Mouse (Mus musculus): ENCODE measurements around the gene Yy2. TPM values are rescaled to one million over a fixed set of nuclear protein-coding genes. Genes with fewer than 3 reads are reported as not detected.

Gene Yy2
- total RNA-seq (2014; rRNA removed; ENCODE audit: low replicate concordance) (1.4 and 2.6 TPM in 2 replicates), polyA plus RNA-seq (2015; fragmentation: Nextera tagmentation; extraction: Ambion mirVana) (1.6 and 1.7 TPM in 2 replicates)

- Histone ChIP-seq H3K4me2 (ENCODE audit: low read depth, low read length) (no peak within 1 kb of the TSS), H3K9me3 (replicated peaks; ENCODE audit: control insufficient read depth, low read length) (no peaks in the 10 kb centered on the region), H3K36me3 (replicated peaks; ENCODE audit: control insufficient read depth, insufficient read depth, low read length) (no peaks in the 10 kb centered on the region; the same call in 1 of the 2 replicates), H3K27me3 (ENCODE audit: control insufficient read depth, insufficient read depth, low read length) (no peaks in the 10 kb centered on the region), H3K9ac (replicated peaks; ENCODE audit: low read depth, low read length) (no peak within 1 kb of the TSS), H3K4me1 (ENCODE audit: control insufficient read depth, insufficient read depth) (no peaks in the 10 kb centered on the region), H3K27ac (ENCODE audit: low read depth) (no peak within 1 kb of the TSS), H3K4me3 (ENCODE audit: low read depth, low read length) (no peak within 1 kb of the TSS)
- DNase-seq (ENCODE audit: low spot score) (no peak), ATAC-seq (ENCODE audit: insufficient read depth, low read depth) (no peak)
- WGBS = 76% methylated on average over 26 of the region's 26 CpGs
- TF ChIP-seq CTCF (IDR thresholded peaks at IDR 0.05; ENCODE audit: low read depth) (no peak), EP300 (IDR thresholded peaks at IDR 0.05; ENCODE audit: low read depth) (no peak)
Observed at GRCm38 (mm10) chrX:157568840-157569239, at the start of gene Yy2. Gene Yy2, minus strand, starts transcription at chrX:157568985.

- H3K4me2 ChIP-seq (ENCODE audit: low read depth, low read length) = peak overlapping the region; percentile 51
- no peak overlapping the region for H3K9ac ChIP-seq (replicated peaks; ENCODE audit: low read depth, low read length)
- no peak for DNase-seq (ENCODE audit: low spot score)
- peak overlapping the region; percentile 3; the same call in 1 of the 2 replicates for H3K4me3 ChIP-seq (ENCODE audit: low read depth, low read length)
- ATAC-seq (ENCODE audit: insufficient read depth, low read depth) = no peak
- no peaks in the 10 kb centered on the region for H3K27me3 ChIP-seq (ENCODE audit: control insufficient read depth, insufficient read depth, low read length)
- WGBS = 25% methylated on average over 32 of the region's 32 CpGs
- no peak for TF ChIP-seq CTCF (IDR thresholded peaks at IDR 0.05; ENCODE audit: low read depth)
- no peak for TF ChIP-seq EP300 (IDR thresholded peaks at IDR 0.05; ENCODE audit: low read depth)
- no peaks in the 10 kb centered on the region for H3K4me1 ChIP-seq (ENCODE audit: control insufficient read depth, insufficient read depth)
- H3K27ac ChIP-seq (ENCODE audit: low read depth) = no peak overlapping the region
- no peaks in the 10 kb centered on the region for H3K9me3 ChIP-seq (replicated peaks; ENCODE audit: control insufficient read depth, low read length)
- no peaks in the 10 kb centered on the region for H3K36me3 ChIP-seq (replicated peaks; ENCODE audit: control insufficient read depth, insufficient read depth, low read length)
Observed at GRCm38 (mm10) chrX:157612894-157613293, 44.1 kb upstream of the Yy2 start.

- Histone ChIP-seq H3K4me2 (ENCODE audit: low read depth, low read length) (no peak overlapping the region), H3K36me3 (replicated peaks; ENCODE audit: control insufficient read depth, insufficient read depth, low read length) (no peaks in the 10 kb centered on the region), H3K9me3 (replicated peaks; ENCODE audit: control insufficient read depth, low read length) (no peaks in the 10 kb centered on the region), H3K4me3 (ENCODE audit: low read depth, low read length) (no peak overlapping the region), H3K27ac (ENCODE audit: low read depth) (peak overlapping the region; percentile 63), H3K4me1 (ENCODE audit: control insufficient read depth, insufficient read depth) (no peaks in the 10 kb centered on the region), H3K9ac (replicated peaks; ENCODE audit: low read depth, low read length) (no peak overlapping the region), H3K27me3 (ENCODE audit: control insufficient read depth, insufficient read depth, low read length) (no peaks in the 10 kb centered on the region)
- WGBS = 6% methylated on average over 3 of the region's 3 CpGs
- ATAC-seq (ENCODE audit: insufficient read depth, low read depth) (no peak), DNase-seq (ENCODE audit: low spot score) (no peak)
- TF ChIP-seq CTCF (IDR thresholded peaks at IDR 0.05; ENCODE audit: low read depth) = peak; percentile 51
- TF ChIP-seq EP300 (IDR thresholded peaks at IDR 0.05; ENCODE audit: low read depth) = no peak
Observed at GRCm38 (mm10) chrX:157601450-157601849, 32.7 kb upstream of the Yy2 start.

- no peak for TF ChIP-seq CTCF (IDR thresholded peaks at IDR 0.05; ENCODE audit: low read depth)
- Histone ChIP-seq H3K9me3 (replicated peaks; ENCODE audit: control insufficient read depth, low read length) (no peaks in the 10 kb centered on the region), H3K27ac (ENCODE audit: low read depth) (peak within 1 kb of the TSS; percentile 95), H3K9ac (replicated peaks; ENCODE audit: low read depth, low read length) (peak within 1 kb of the TSS; percentile 78), H3K4me1 (ENCODE audit: control insufficient read depth, insufficient read depth) (no peaks in the 10 kb centered on the region), H3K4me3 (ENCODE audit: low read depth, low read length) (peak within 1 kb of the TSS; percentile 72), H3K36me3 (replicated peaks; ENCODE audit: control insufficient read depth, insufficient read depth, low read length) (no peaks in the 10 kb centered on the region), H3K27me3 (ENCODE audit: control insufficient read depth, insufficient read depth, low read length) (no peaks in the 10 kb centered on the region), H3K4me2 (ENCODE audit: low read depth, low read length) (peak within 1 kb of the TSS; percentile 64)
- 12% methylated on average over 72 of the region's 74 CpGs for WGBS
- peak; percentile 86 for ATAC-seq (ENCODE audit: insufficient read depth, low read depth)
- DNase-seq (ENCODE audit: low spot score) = no peak
Observed at GRCm38 (mm10) chrX:157598186-157598996, 29.6 kb upstream of the Yy2 start, which contains the start of gene Mbtps2. Gene Mbtps2, minus strand, starts transcription at chrX:157598715.

GRCm38 (mm10) chrX:157597585-157598185 lies 28.9 kb upstream of the Yy2 start:
- peak overlapping the region; percentile 64 for H3K4me2 ChIP-seq (ENCODE audit: low read depth, low read length)
- H3K4me3 ChIP-seq (ENCODE audit: low read depth, low read length) = peak overlapping the region; percentile 72
- no peaks in the 10 kb centered on the region for H3K36me3 ChIP-seq (replicated peaks; ENCODE audit: control insufficient read depth, insufficient read depth, low read length)
- no peaks in the 10 kb centered on the region for H3K4me1 ChIP-seq (ENCODE audit: control insufficient read depth, insufficient read depth)
- no peak for DNase-seq (ENCODE audit: low spot score)
- no peaks in the 10 kb centered on the region for H3K9me3 ChIP-seq (replicated peaks; ENCODE audit: control insufficient read depth, low read length)
- H3K27ac ChIP-seq (ENCODE audit: low read depth) = peak overlapping the region; percentile 95
- TF ChIP-seq CTCF (IDR thresholded peaks at IDR 0.05; ENCODE audit: low read depth) (no peak), EP300 (IDR thresholded peaks at IDR 0.05; ENCODE audit: low read depth) (no peak)
- H3K27me3 ChIP-seq (ENCODE audit: control insufficient read depth, insufficient read depth, low read length) = no peaks in the 10 kb centered on the region
- no peak for ATAC-seq (ENCODE audit: insufficient read depth, low read depth)
- 15% methylated on average over 17 of the region's 17 CpGs for WGBS
- H3K9ac ChIP-seq (replicated peaks; ENCODE audit: low read depth, low read length) = peak overlapping the region; percentile 78
